Mouse (Mus musculus): ENCODE results near the gene Itpr1.

The Itpr1 gene

GRCm38 (mm10) chr6:108239056-108239455, 26.2 kb downstream of the Itpr1 start:
- no peak for DNase-seq (ENCODE audit: low read depth in 2 of 2, low spot score in 2 of 2)

GRCm38 (mm10) chr6:108240004-108240403, 27.1 kb downstream of the Itpr1 start:
- DNase-seq (ENCODE audit: low read depth in 2 of 2, low spot score in 2 of 2): no peak

GRCm38 (mm10) chr6:108240754-108241153, 27.9 kb downstream of the Itpr1 start:
- no peak for DNase-seq (ENCODE audit: low read depth in 2 of 2, low spot score in 2 of 2)

GRCm38 (mm10) chr6:108244571-108244970, 31.7 kb downstream of the Itpr1 start:
- no peak for DNase-seq (ENCODE audit: low read depth in 2 of 2, low spot score in 2 of 2)

- no peak for DNase-seq (ENCODE audit: low read depth in 2 of 2, low spot score in 2 of 2)
Measured at GRCm38 (mm10) chr6:108246369-108247085, 33.6 kb downstream of the Itpr1 start.

- no peak for DNase-seq (ENCODE audit: low read depth in 2 of 2, low spot score in 2 of 2)
Measured at GRCm38 (mm10) chr6:108247211-108247610, 34.3 kb downstream of the Itpr1 start.

- no peak for DNase-seq (ENCODE audit: low read depth in 2 of 2, low spot score in 2 of 2)
Measured at GRCm38 (mm10) chr6:108248519-108248918, 35.6 kb downstream of the Itpr1 start.

- no peak for DNase-seq (ENCODE audit: low read depth in 2 of 2, low spot score in 2 of 2)
Measured at GRCm38 (mm10) chr6:108249031-108249917, 36.4 kb downstream of the Itpr1 start.

- DNase-seq (ENCODE audit: low read depth in 2 of 2, low spot score in 2 of 2): no peak
Measured at GRCm38 (mm10) chr6:108249918-108250225, 37.0 kb downstream of the Itpr1 start.

- no peak for DNase-seq (ENCODE audit: low read depth in 2 of 2, low spot score in 2 of 2)
Measured at GRCm38 (mm10) chr6:108250416-108250815, 37.5 kb downstream of the Itpr1 start.

- DNase-seq (ENCODE audit: low read depth in 2 of 2, low spot score in 2 of 2): no peak
Measured at GRCm38 (mm10) chr6:108252565-108253360, 39.9 kb downstream of the Itpr1 start.

GRCm38 (mm10) chr6:108254132-108255064, 41.5 kb downstream of the Itpr1 start:
- no peak for DNase-seq (ENCODE audit: low read depth in 2 of 2, low spot score in 2 of 2)

- DNase-seq (ENCODE audit: low read depth in 2 of 2, low spot score in 2 of 2): no peak
Measured at GRCm38 (mm10) chr6:108255880-108256279, 43.0 kb downstream of the Itpr1 start.

GRCm38 (mm10) chr6:108257225-108257624, 44.3 kb downstream of the Itpr1 start:
- DNase-seq (ENCODE audit: low read depth in 2 of 2, low spot score in 2 of 2): no peak

- no peak for DNase-seq (ENCODE audit: low read depth in 2 of 2, low spot score in 2 of 2)
Measured at GRCm38 (mm10) chr6:108258631-108259030, 45.7 kb downstream of the Itpr1 start.

GRCm38 (mm10) chr6:108259671-108260070, 46.8 kb downstream of the Itpr1 start:
- DNase-seq (ENCODE audit: low read depth in 2 of 2, low spot score in 2 of 2): no peak

- no peak for DNase-seq (ENCODE audit: low read depth in 2 of 2, low spot score in 2 of 2)
Measured at GRCm38 (mm10) chr6:108261506-108261905, 48.6 kb downstream of the Itpr1 start.

- DNase-seq (ENCODE audit: low read depth in 2 of 2, low spot score in 2 of 2): no peak
Measured at GRCm38 (mm10) chr6:108264164-108264563, 51.3 kb downstream of the Itpr1 start.

- DNase-seq (ENCODE audit: low read depth in 2 of 2, low spot score in 2 of 2): no peak
Measured at GRCm38 (mm10) chr6:108273451-108273850, 60.6 kb downstream of the Itpr1 start.

- no peak for DNase-seq (ENCODE audit: low read depth in 2 of 2, low spot score in 2 of 2)
Measured at GRCm38 (mm10) chr6:108274364-108275084, 61.6 kb downstream of the Itpr1 start.

Data from CD8-positive naive resting alpha-beta T cell, adult 2 months (primary cell).